Mouse (Mus musculus) limb, embryonic 11.5 days (tissue): ENCODE results near the gene Rbfox3. TPM values are rescaled to one million over a fixed set of nuclear protein-coding genes. Genes with fewer than 3 reads are reported as not detected.

Experiments used
- ATAC-seq: fragments of 200-750 bp; cut with Nextera tagmentation; 2 replicates; pipeline ENCODE4 v1.8.0; 2017; ENCODE audit warnings: low read depth; ENCODE audit not compliant: insufficient number of reproducible peaks, low FRiP score, low TSS enrichment
- DNase-seq: peaks from one replicate; pipeline ENCODE4 v3.0.0-alpha.2; 2015; ENCODE audit warnings: low spot score
- H3K27ac ChIP-seq: fragments of 300-500 bp; sonication (generic); replicated peaks from 2 replicates; pipeline ENCODE4 v1.5.1; 2014; ENCODE audit warnings: low read depth, mild to moderate bottlenecking, low read length
- H3K27me3 ChIP-seq: fragments of 300-500 bp; sonication (generic); 2 replicates; pipeline ENCODE4 v1.6.1; 2014; ENCODE audit warnings: mild to moderate bottlenecking, low read length, mixed read lengths; ENCODE audit not compliant: control insufficient read depth, insufficient read depth
- H3K36me3 ChIP-seq: fragments of 300-500 bp; sonication (generic); 2 replicates; pipeline ENCODE4 v1.6.1; 2014; ENCODE audit warnings: mild to moderate bottlenecking, low read length, moderate library complexity, mixed read lengths; ENCODE audit not compliant: control insufficient read depth, insufficient read depth
- H3K4me1 ChIP-seq: fragments of 300-500 bp; sonication (generic); 2 replicates; pipeline ENCODE4 v1.6.1; 2014; ENCODE audit warnings: low read length, mixed read lengths; ENCODE audit not compliant: control insufficient read depth, insufficient read depth
- H3K4me2 ChIP-seq: fragments of 300-500 bp; sonication (generic); 2 replicates; pipeline ENCODE4 v1.6.1; 2014; ENCODE audit warnings: low read depth, mild to moderate bottlenecking, moderate library complexity; ENCODE audit not compliant: severe bottlenecking
- H3K4me3 ChIP-seq: fragments of 300-500 bp; sonication (generic); 2 replicates; pipeline ENCODE4 v1.5.1; 2014; ENCODE audit warnings: low read depth, low read length
- H3K9ac ChIP-seq: fragments of 300-500 bp; sonication (generic); 2 replicates; pipeline ENCODE4 v1.6.1; 2014; ENCODE audit warnings: mild to moderate bottlenecking, low read length
- H3K9me3 ChIP-seq: fragments of 300-500 bp; sonication (generic); 2 replicates; pipeline ENCODE4 v1.6.1; 2016; ENCODE audit warnings: low read length; ENCODE audit not compliant: control insufficient read depth
- WGBS: fragments of 180-500 bp; shearing (Covaris S2); extraction: QIAGEN DNeasy Blood & Tissue Kit; methylation state at CpG from one replicate; pipeline ENCODE4 v1.1.7; 2014; 5-methylcytosine and 5-hydroxymethylcytosine counted together
- polyA plus RNA-seq: library from polyadenylated mRNA; unstranded; fragments of >200 nt; fragmentation: Nextera tagmentation; extraction: Ambion mirVana; gene quantifications from 2 replicates; pipeline ENCODE4 v1.2.1, GENCODE M21; 2014

Rbfox3 gene
- polyA plus RNA-seq, 1 experiment from 2014 or later = 1.9 TPM

DNA sequence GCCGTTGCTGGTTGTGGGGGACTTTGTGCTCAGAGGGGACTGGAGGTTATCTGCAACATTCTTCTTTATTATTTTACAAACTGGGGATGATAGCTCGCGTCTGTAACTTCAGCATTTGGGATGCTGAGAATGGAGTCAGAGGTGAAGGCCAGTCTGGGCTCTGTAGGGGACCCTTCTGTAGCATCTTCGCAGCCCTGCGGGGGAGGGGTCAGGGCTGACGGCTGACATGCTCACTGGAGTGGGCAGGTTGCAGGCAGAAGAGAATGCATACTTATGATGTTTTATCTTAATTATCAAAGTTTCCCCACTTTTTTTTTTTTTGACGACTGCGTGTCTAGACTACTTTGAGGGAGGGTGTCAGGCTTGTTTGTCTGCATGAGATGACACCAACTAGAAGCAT, 234.1 kb downstream of the Rbfox3 start:
- H3K4me3 ChIP-seq = no peak overlapping the region

DNA sequence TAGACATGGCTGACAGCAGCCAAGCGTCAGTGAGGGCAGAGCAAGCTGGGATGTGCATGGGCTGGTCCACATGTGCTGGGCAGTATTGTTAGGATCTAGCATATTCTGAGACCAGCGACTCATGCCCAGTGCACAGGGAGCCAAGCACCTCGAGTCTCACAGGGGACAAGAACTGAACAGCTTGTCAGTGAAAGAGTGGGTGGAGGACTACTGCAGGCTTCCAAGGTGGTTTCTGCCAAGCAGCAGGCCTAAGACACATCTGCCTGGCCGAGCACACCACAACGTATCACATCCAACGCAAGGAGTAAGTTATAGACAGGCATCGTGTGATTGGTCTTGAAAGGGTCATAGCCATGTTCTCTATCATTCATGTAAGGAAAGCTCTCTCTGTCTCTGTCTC, 235.0 kb downstream of the Rbfox3 start:
- no peak for ATAC-seq
- no peak overlapping the region for H3K4me3 ChIP-seq
- H3K9ac ChIP-seq = no peak overlapping the region
- H3K36me3 ChIP-seq = no peaks in the 10 kb centered on the region
- WGBS = 81% methylated on average over 7 of the region's 7 CpGs
- no peak for DNase-seq
- H3K27me3 ChIP-seq = peaks cover 3% of the 10 kb centered on the region; the same call in 1 of the 2 replicates
- H3K4me2 ChIP-seq = no peak overlapping the region
- no peaks in the 10 kb centered on the region for H3K9me3 ChIP-seq
- H3K4me1 ChIP-seq = peaks cover 16% of the 10 kb centered on the region
- no peak overlapping the region for H3K27ac ChIP-seq

More for the DNA sequence above, 234.1 kb downstream of the Rbfox3 start:
- Histone ChIP-seq H3K27ac (no peak overlapping the region), H3K36me3 (no peaks in the 10 kb centered on the region), H3K27me3 (peaks cover 3% of the 10 kb centered on the region; the same call in 1 of the 2 replicates), H3K4me2 (no peak overlapping the region), H3K4me1 (peaks cover 16% of the 10 kb centered on the region), H3K9me3 (no peaks in the 10 kb centered on the region), H3K9ac (no peak overlapping the region)
- ATAC-seq (no peak), DNase-seq (no peak)
- 65% methylated on average over 8 of the region's 8 CpGs for WGBS

GRCm38 (mm10) chr11:118671958-118672357, 239.4 kb downstream of the Rbfox3 start:
- no peaks in the 10 kb centered on the region for H3K4me1 ChIP-seq
- H3K9ac ChIP-seq = no peak overlapping the region
- no peak overlapping the region for H3K27ac ChIP-seq
- H3K36me3 ChIP-seq = no peaks in the 10 kb centered on the region
- H3K4me3 ChIP-seq = no peak overlapping the region
- DNase-seq (no peak), ATAC-seq (no peak)
- H3K27me3 ChIP-seq = no peaks in the 10 kb centered on the region
- H3K4me2 ChIP-seq = no peak overlapping the region
- H3K9me3 ChIP-seq = no peaks in the 10 kb centered on the region
- 81% methylated on average over 6 of the region's 6 CpGs for WGBS

DNA sequence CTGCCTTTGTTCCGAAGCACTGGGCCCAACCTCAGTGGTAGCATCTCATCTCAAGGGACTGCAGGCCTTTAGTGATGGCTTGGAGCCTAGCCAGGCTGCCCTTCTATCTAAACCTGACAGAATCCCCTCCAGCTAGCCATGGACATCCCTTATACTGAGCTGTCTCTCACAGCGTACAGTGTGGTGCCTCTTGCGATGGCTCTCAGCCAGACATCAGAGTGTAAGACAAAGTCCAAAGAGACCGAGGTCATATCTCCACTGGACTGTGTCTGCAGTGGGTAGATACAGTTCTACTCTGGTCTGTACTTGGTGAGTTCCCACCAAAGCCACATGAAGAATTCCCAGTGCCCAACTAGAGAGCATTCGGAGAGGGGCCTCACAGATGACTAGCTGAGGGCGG, 240.2 kb downstream of the Rbfox3 start:
- no peaks in the 10 kb centered on the region for H3K27me3 ChIP-seq
- no peaks in the 10 kb centered on the region for H3K36me3 ChIP-seq
- H3K9me3 ChIP-seq = no peaks in the 10 kb centered on the region
- no peak overlapping the region for H3K4me3 ChIP-seq
- no peak for ATAC-seq
- WGBS = 87% methylated on average over 6 of the region's 6 CpGs
- H3K27ac ChIP-seq = no peak overlapping the region
- H3K9ac ChIP-seq = no peak overlapping the region
- no peak overlapping the region for H3K4me2 ChIP-seq
- no peak for DNase-seq
- no peaks in the 10 kb centered on the region for H3K4me1 ChIP-seq

DNA sequence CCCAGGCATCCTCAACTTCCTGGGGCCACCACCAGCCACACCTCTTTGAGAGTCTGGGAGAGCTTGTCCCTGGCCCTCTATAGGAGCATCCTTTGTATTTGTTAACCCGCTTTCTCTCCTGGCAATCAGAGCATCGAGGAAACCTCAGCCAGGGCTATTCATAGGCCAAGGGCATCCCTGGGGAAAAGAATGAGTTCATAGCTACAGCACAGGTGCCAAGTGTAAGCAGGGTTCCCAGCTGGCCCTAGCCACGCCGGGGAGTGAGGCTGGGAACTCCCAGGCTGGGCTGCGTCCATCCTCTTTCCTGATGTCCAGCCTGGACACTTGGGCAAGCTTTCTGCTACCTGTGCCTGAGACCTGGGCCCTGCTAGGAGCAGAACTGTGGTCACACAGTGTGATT, 241.6 kb downstream of the Rbfox3 start:
- 72% methylated on average over 5 of the region's 5 CpGs for WGBS
- H3K4me1 ChIP-seq = no peaks in the 10 kb centered on the region
- no peak overlapping the region for H3K4me3 ChIP-seq
- DNase-seq (no peak), ATAC-seq (no peak)
- no peaks in the 10 kb centered on the region for H3K27me3 ChIP-seq
- H3K9ac ChIP-seq = no peak overlapping the region
- H3K4me2 ChIP-seq = no peak overlapping the region
- H3K27ac ChIP-seq = no peak overlapping the region
- no peaks in the 10 kb centered on the region for H3K9me3 ChIP-seq
- H3K36me3 ChIP-seq = no peaks in the 10 kb centered on the region

DNA sequence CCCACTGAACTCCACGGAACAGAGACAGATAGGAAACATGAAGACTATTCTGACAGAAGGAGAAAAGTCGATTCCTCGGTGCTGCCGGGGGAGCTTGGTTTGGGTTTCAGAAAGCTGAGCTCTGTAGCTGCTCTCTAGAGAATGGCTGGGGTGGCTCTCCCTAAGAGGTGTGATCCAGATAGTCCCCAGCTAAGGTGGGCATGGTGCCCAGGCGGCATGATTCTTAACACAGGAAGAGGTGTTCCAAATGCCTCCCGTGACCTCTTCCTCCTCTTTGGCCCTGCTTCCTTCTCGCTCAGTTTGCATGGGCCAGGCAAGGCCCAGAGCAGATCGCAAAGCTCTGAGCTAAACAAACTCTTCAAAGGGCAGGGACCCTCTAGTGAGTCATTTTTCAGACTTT, 243.0 kb downstream of the Rbfox3 start:
- no peak overlapping the region for H3K9ac ChIP-seq
- no peak overlapping the region for H3K27ac ChIP-seq
- H3K4me1 ChIP-seq = no peaks in the 10 kb centered on the region
- H3K9me3 ChIP-seq = no peaks in the 10 kb centered on the region
- H3K4me2 ChIP-seq = no peak overlapping the region
- DNase-seq (no peak), ATAC-seq (no peak)
- 81% methylated on average over 8 of the region's 8 CpGs for WGBS
- H3K36me3 ChIP-seq = no peaks in the 10 kb centered on the region
- no peaks in the 10 kb centered on the region for H3K27me3 ChIP-seq
- no peak overlapping the region for H3K4me3 ChIP-seq

- Histone ChIP-seq H3K4me1 (no peaks in the 10 kb centered on the region), H3K27me3 (no peaks in the 10 kb centered on the region), H3K4me2 (no peak overlapping the region), H3K4me3 (no peak overlapping the region), H3K36me3 (no peaks in the 10 kb centered on the region), H3K9me3 (no peaks in the 10 kb centered on the region), H3K27ac (no peak overlapping the region), H3K9ac (no peak overlapping the region)
- 39% methylated on average over 1 of the region's 1 CpGs for WGBS
- ATAC-seq (no peak), DNase-seq (no peak)
Measured at GRCm38 (mm10) chr11:118667946-118668345, 243.5 kb downstream of the Rbfox3 start.

GRCm38 (mm10) chr11:118666172-118666571, 245.2 kb downstream of the Rbfox3 start:
- DNase-seq = no peak
- WGBS = 76% methylated on average over 3 of the region's 3 CpGs
- no peaks in the 10 kb centered on the region for H3K36me3 ChIP-seq

GRCm38 (mm10) chr11:118663305-118663704, 248.1 kb downstream of the Rbfox3 start:
- no peak overlapping the region for H3K27ac ChIP-seq
- H3K4me2 ChIP-seq = no peak overlapping the region
- no peaks in the 10 kb centered on the region for H3K9me3 ChIP-seq
- DNase-seq = no peak
- no peak overlapping the region for H3K4me3 ChIP-seq
- no peaks in the 10 kb centered on the region for H3K36me3 ChIP-seq
- H3K4me1 ChIP-seq = no peaks in the 10 kb centered on the region
- H3K27me3 ChIP-seq = no peaks in the 10 kb centered on the region
- no peak overlapping the region for H3K9ac ChIP-seq
- WGBS = 82% methylated on average over 8 of the region's 8 CpGs
- ATAC-seq = no peak

More at GRCm38 (mm10) chr11:118666172-118666571, 245.2 kb downstream of the Rbfox3 start:
- H3K9ac ChIP-seq = no peak overlapping the region
- H3K4me2 ChIP-seq = no peak overlapping the region
- H3K27ac ChIP-seq = no peak overlapping the region
- H3K4me1 ChIP-seq = no peaks in the 10 kb centered on the region
- no peak for ATAC-seq
- H3K27me3 ChIP-seq = no peaks in the 10 kb centered on the region
- H3K9me3 ChIP-seq = no peaks in the 10 kb centered on the region
- H3K4me3 ChIP-seq = no peak overlapping the region
